Comparison of ENCODE assay signal across 1 mouse cellular context in the genomic region with DNA sequence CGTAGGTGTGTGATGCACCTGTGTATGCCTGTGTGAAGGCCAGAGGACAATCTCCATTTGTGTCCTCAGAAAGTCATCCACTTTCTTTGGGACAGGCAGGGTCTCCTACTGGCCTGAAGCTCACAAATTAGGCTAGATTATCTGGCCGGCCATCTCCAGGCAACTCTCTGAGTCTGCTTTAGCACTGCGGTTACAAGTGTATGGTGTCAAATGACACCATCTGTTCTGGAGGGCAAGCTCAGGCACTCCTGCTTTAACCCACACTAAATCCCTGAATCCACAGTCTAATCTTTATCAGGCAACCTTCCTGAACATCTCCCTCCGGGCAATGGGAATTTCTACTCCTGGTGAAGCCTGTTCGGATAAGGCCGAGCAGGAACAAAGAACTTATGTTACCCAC.
TF ChIP-seq lines count a peak whose summit lies in the region.

No protein-coding gene starts in this region.

TF ChIP-seq in MEL, 35 proteins besides CTCF, POLR2A, EP300 and RAD21:
- TF ChIP-seq ETS1 (IDR thresholded peaks at IDR 0.05; ENCODE audit: low read depth, low read length) (no peak), GATA1 (IDR thresholded peaks at IDR 0.05; ENCODE audit: low read depth, low read length) (0 out of 2 replicates have a peak, but pooled peaks have one; percentile 15), MYB (IDR thresholded peaks at IDR 0.05; ENCODE audit: low read depth, low read length) (no peak)
